Mouse (Mus musculus): ENCODE data around the gene Tfeb. TPM values are rescaled to one million over a fixed set of nuclear protein-coding genes. Genes with fewer than 3 reads are reported as not detected.
A peak's percentile ranks its signal among the peaks of the same experiment; 100 is the strongest.

Tfeb gene
- polyA plus RNA-seq (2012; rRNA removed): 35.0 and 36.4 TPM in 2 replicates

- Histone ChIP-seq H3K36me3 (ENCODE audit: control insufficient read depth, insufficient read depth, low read length) (no peaks in the 10 kb centered on the region), H3K27ac (ENCODE audit: insufficient read depth, low read depth, low read length) (peak within 1 kb of the TSS; percentile 96), H3K4me3 (ENCODE audit: insufficient read depth, low read depth, low read length) (peak within 1 kb of the TSS; percentile 86), H3K4me1 (ENCODE audit: control insufficient read depth, insufficient read depth, low read length) (0 out of 2 replicates have a peak, but pooled peaks cover 9% of the 10 kb centered on the region), H3K27me3 (replicated peaks; ENCODE audit: control insufficient read depth, insufficient read depth, low read length) (no peaks in the 10 kb centered on the region)
- WGBS: 1% methylated on average over 45 of the region's 47 CpGs
- peak; percentile 98 for DNase-seq
- TF ChIP-seq POLR2A (IDR thresholded peaks at IDR 0.05; ENCODE audit: low read depth, low read length) (peak; percentile 17), CTCF (conservative IDR thresholded peaks at IDR 0.05; ENCODE audit: insufficient read depth, insufficient read length, low read depth, low read length) (peak; percentile 78)
Observed at GRCm38 (mm10) chr17:47736856-47737255, at the start of gene Tfeb. Gene Tfeb, plus strand, starts transcription at chr17:47737030.

GRCm38 (mm10) chr17:47687409-47688343 is 49.2 kb upstream of the Tfeb start:
- H3K36me3 ChIP-seq (ENCODE audit: control insufficient read depth, insufficient read depth, low read length): no peaks in the 10 kb centered on the region
- peak overlapping the region; percentile 77 for H3K4me3 ChIP-seq (ENCODE audit: insufficient read depth, low read depth, low read length)
- peak; percentile 98 for DNase-seq
- peaks cover 7% of the 10 kb centered on the region; the same call in 1 of the 2 replicates for H3K4me1 ChIP-seq (ENCODE audit: control insufficient read depth, insufficient read depth, low read length)
- peak overlapping the region; percentile 37; the same call in 1 of the 2 replicates for H3K27ac ChIP-seq (ENCODE audit: insufficient read depth, low read depth, low read length)
- H3K27me3 ChIP-seq (replicated peaks; ENCODE audit: control insufficient read depth, insufficient read depth, low read length): no peaks in the 10 kb centered on the region
- TF ChIP-seq CTCF (conservative IDR thresholded peaks at IDR 0.05; ENCODE audit: insufficient read depth, insufficient read length, low read depth, low read length): no peak
- TF ChIP-seq POLR2A (IDR thresholded peaks at IDR 0.05; ENCODE audit: low read depth, low read length): peak; percentile 62
- under 1% methylated on average over 70 of the region's 70 CpGs for WGBS

- Histone ChIP-seq H3K36me3 (ENCODE audit: control insufficient read depth, insufficient read depth, low read length) (no peaks in the 10 kb centered on the region), H3K4me3 (ENCODE audit: insufficient read depth, low read depth, low read length) (peak within 1 kb of the TSS; percentile 77), H3K27me3 (replicated peaks; ENCODE audit: control insufficient read depth, insufficient read depth, low read length) (no peaks in the 10 kb centered on the region), H3K4me1 (ENCODE audit: control insufficient read depth, insufficient read depth, low read length) (peaks cover 7% of the 10 kb centered on the region; the same call in 1 of the 2 replicates), H3K27ac (ENCODE audit: insufficient read depth, low read depth, low read length) (peak within 1 kb of the TSS; percentile 37; the same call in 1 of the 2 replicates)
- DNase-seq: no peak
- WGBS: 0% methylated on average over 9 of the region's 9 CpGs
- TF ChIP-seq POLR2A (IDR thresholded peaks at IDR 0.05; ENCODE audit: low read depth, low read length) (no peak), CTCF (conservative IDR thresholded peaks at IDR 0.05; ENCODE audit: insufficient read depth, insufficient read length, low read depth, low read length) (no peak)
Observed at GRCm38 (mm10) chr17:47688344-47688607, 48.6 kb upstream of the Tfeb start, which contains the start of gene Tomm6. Gene Tomm6, minus strand, starts transcription at chr17:47688386.

GRCm38 (mm10) chr17:47688608-47689575 is 47.9 kb upstream of the Tfeb start, which contains the start of gene Frs3:
Gene Frs3, plus strand, starts transcription at chr17:47689030.
- Histone ChIP-seq H3K36me3 (ENCODE audit: control insufficient read depth, insufficient read depth, low read length) (no peaks in the 10 kb centered on the region), H3K4me3 (ENCODE audit: insufficient read depth, low read depth, low read length) (peak within 1 kb of the TSS; percentile 77), H3K4me1 (ENCODE audit: control insufficient read depth, insufficient read depth, low read length) (peaks cover 10% of the 10 kb centered on the region; the same call in 1 of the 2 replicates), H3K27ac (ENCODE audit: insufficient read depth, low read depth, low read length) (peak within 1 kb of the TSS; percentile 37; the same call in 1 of the 2 replicates), H3K27me3 (replicated peaks; ENCODE audit: control insufficient read depth, insufficient read depth, low read length) (no peaks in the 10 kb centered on the region)
- DNase-seq: peak; percentile 52
- TF ChIP-seq CTCF (conservative IDR thresholded peaks at IDR 0.05; ENCODE audit: insufficient read depth, insufficient read length, low read depth, low read length) (no peak), POLR2A (IDR thresholded peaks at IDR 0.05; ENCODE audit: low read depth, low read length) (no peak)
- 5% methylated on average over 58 of the region's 58 CpGs for WGBS

- Histone ChIP-seq H3K4me1 (ENCODE audit: control insufficient read depth, insufficient read depth, low read length) (peaks cover 13% of the 10 kb centered on the region; the same call in 1 of the 2 replicates), H3K27ac (ENCODE audit: insufficient read depth, low read depth, low read length) (no peak overlapping the region), H3K4me3 (ENCODE audit: insufficient read depth, low read depth, low read length) (no peak overlapping the region), H3K36me3 (ENCODE audit: control insufficient read depth, insufficient read depth, low read length) (no peaks in the 10 kb centered on the region), H3K27me3 (replicated peaks; ENCODE audit: control insufficient read depth, insufficient read depth, low read length) (no peaks in the 10 kb centered on the region)
- TF ChIP-seq POLR2A (IDR thresholded peaks at IDR 0.05; ENCODE audit: low read depth, low read length) (no peak), CTCF (conservative IDR thresholded peaks at IDR 0.05; ENCODE audit: insufficient read depth, insufficient read length, low read depth, low read length) (no peak)
- 78% methylated on average over 8 of the region's 8 CpGs for WGBS
- no peak for DNase-seq
Observed at GRCm38 (mm10) chr17:47689894-47690293, 46.9 kb upstream of the Tfeb start.

GRCm38 (mm10) chr17:47691650-47692049 is 45.2 kb upstream of the Tfeb start:
- Histone ChIP-seq H3K27me3 (replicated peaks; ENCODE audit: control insufficient read depth, insufficient read depth, low read length) (no peaks in the 10 kb centered on the region), H3K4me3 (ENCODE audit: insufficient read depth, low read depth, low read length) (no peak overlapping the region), H3K27ac (ENCODE audit: insufficient read depth, low read depth, low read length) (no peak overlapping the region), H3K4me1 (ENCODE audit: control insufficient read depth, insufficient read depth, low read length) (peaks cover 13% of the 10 kb centered on the region; the same call in 1 of the 2 replicates), H3K36me3 (ENCODE audit: control insufficient read depth, insufficient read depth, low read length) (no peaks in the 10 kb centered on the region)
- WGBS: 99% methylated on average over 3 of the region's 3 CpGs
- no peak for DNase-seq
- TF ChIP-seq CTCF (conservative IDR thresholded peaks at IDR 0.05; ENCODE audit: insufficient read depth, insufficient read length, low read depth, low read length) (no peak), POLR2A (IDR thresholded peaks at IDR 0.05; ENCODE audit: low read depth, low read length) (no peak)

Data from kidney, adult 2 months (tissue).